Mouse (Mus musculus): ENCODE data around the gene Gm20532. TPM values are rescaled to one million over a fixed set of nuclear protein-coding genes. Genes with fewer than 3 reads are reported as not detected.

Gene Gm20532
- total RNA-seq, 2 experiments from 2014 or later = not detected

- ATAC-seq (replicated peaks; ENCODE audit: low FRiP score, poor library complexity, severe bottlenecking) = no peak
These were observed 8.1 kb downstream of the Gm20532 start for GRCm38 (mm10) chr2:26594461-26594933.

GRCm38 (mm10) chr2:26594934-26595724, 8.7 kb downstream of the Gm20532 start:
- no peak for ATAC-seq (replicated peaks; ENCODE audit: low FRiP score, poor library complexity, severe bottlenecking)

GRCm38 (mm10) chr2:26595725-26596435, 9.4 kb downstream of the Gm20532 start:
- no peak for ATAC-seq (replicated peaks; ENCODE audit: low FRiP score, poor library complexity, severe bottlenecking)

GRCm38 (mm10) chr2:26596898-26597297, 10.5 kb downstream of the Gm20532 start:
- no peak for ATAC-seq (replicated peaks; ENCODE audit: low FRiP score, poor library complexity, severe bottlenecking)

GRCm38 (mm10) chr2:26597810-26598209, 11.4 kb downstream of the Gm20532 start:
- ATAC-seq (replicated peaks; ENCODE audit: low FRiP score, poor library complexity, severe bottlenecking) = no peak

- no peak for ATAC-seq (replicated peaks; ENCODE audit: low FRiP score, poor library complexity, severe bottlenecking)
These were observed 12.0 kb downstream of the Gm20532 start for GRCm38 (mm10) chr2:26598462-26598861.

GRCm38 (mm10) chr2:26599965-26600364, 13.5 kb downstream of the Gm20532 start:
- ATAC-seq (replicated peaks; ENCODE audit: low FRiP score, poor library complexity, severe bottlenecking) = no peak

- ATAC-seq (replicated peaks; ENCODE audit: low FRiP score, poor library complexity, severe bottlenecking) = no peak
These were observed 14.2 kb downstream of the Gm20532 start for GRCm38 (mm10) chr2:26600664-26601063.

GRCm38 (mm10) chr2:26601595-26601994, 15.2 kb downstream of the Gm20532 start:
- ATAC-seq (replicated peaks; ENCODE audit: low FRiP score, poor library complexity, severe bottlenecking) = no peak

- ATAC-seq (replicated peaks; ENCODE audit: low FRiP score, poor library complexity, severe bottlenecking) = no peak
These were observed 16.2 kb downstream of the Gm20532 start for GRCm38 (mm10) chr2:26602631-26603030.

GRCm38 (mm10) chr2:26603159-26603558, 16.7 kb downstream of the Gm20532 start:
- ATAC-seq (replicated peaks; ENCODE audit: low FRiP score, poor library complexity, severe bottlenecking) = no peak

GRCm38 (mm10) chr2:26603720-26604671, 17.6 kb downstream of the Gm20532 start, which contains the start of gene Agpat2:
Gene Agpat2 (minus strand): TSS chr2:26604417.
- no peak for ATAC-seq (replicated peaks; ENCODE audit: low FRiP score, poor library complexity, severe bottlenecking)

- ATAC-seq (replicated peaks; ENCODE audit: low FRiP score, poor library complexity, severe bottlenecking) = no peak
These were observed 18.9 kb downstream of the Gm20532 start for GRCm38 (mm10) chr2:26605331-26605730.

- no peak for ATAC-seq (replicated peaks; ENCODE audit: low FRiP score, poor library complexity, severe bottlenecking)
These were observed 20.1 kb downstream of the Gm20532 start for GRCm38 (mm10) chr2:26606579-26606978.

GRCm38 (mm10) chr2:26607056-26607910, 20.8 kb downstream of the Gm20532 start:
- no peak for ATAC-seq (replicated peaks; ENCODE audit: low FRiP score, poor library complexity, severe bottlenecking)

- ATAC-seq (replicated peaks; ENCODE audit: low FRiP score, poor library complexity, severe bottlenecking) = no peak
These were observed 22.3 kb downstream of the Gm20532 start for GRCm38 (mm10) chr2:26608781-26609180.

GRCm38 (mm10) chr2:26609261-26609661, 22.8 kb downstream of the Gm20532 start:
- ATAC-seq (replicated peaks; ENCODE audit: low FRiP score, poor library complexity, severe bottlenecking) = no peak

GRCm38 (mm10) chr2:26610526-26610925, 24.1 kb downstream of the Gm20532 start:
- no peak for ATAC-seq (replicated peaks; ENCODE audit: low FRiP score, poor library complexity, severe bottlenecking)

- ATAC-seq (replicated peaks; ENCODE audit: low FRiP score, poor library complexity, severe bottlenecking) = no peak
These were observed 24.6 kb downstream of the Gm20532 start for GRCm38 (mm10) chr2:26611054-26611453.

Data from erythroblast, adult 5-6 weeks (primary cell).